20 mouse cellular contexts compared by ENCODE assay signal in the genomic region with DNA sequence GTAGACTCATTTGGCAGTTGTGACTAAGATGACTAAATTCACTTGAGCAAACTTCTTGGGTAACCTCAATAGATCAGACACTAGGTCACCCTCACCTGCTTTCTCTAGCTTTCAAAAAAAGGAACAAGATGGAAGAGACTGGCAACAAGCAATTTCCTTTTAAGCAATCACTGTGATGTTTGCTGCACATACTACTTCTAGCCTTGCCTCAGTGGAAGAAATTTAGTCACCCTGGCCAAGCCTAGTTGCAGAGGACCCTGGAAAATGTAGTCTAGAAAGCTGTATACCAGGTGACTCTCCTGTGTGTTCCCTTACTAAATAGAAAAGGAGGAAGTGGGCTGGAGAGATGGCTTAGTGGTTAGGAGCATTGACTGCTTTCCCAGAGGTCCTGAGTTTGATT. TPM values are rescaled to one million over a fixed set of nuclear protein-coding genes. Genes with fewer than 3 reads are reported as not detected.
"Had no signal": no experiment of that assay in that cellular context is flagged by ENCODE, and none has a peak within 500 bp of the region (broad histone marks: within the 10 kb centered on the region; RNA-seq: fewer than 3 reads in every experiment).

No protein-coding gene starts in this region.

- DNase-seq: liver, postnatal 0 days; lung, embryonic 14.5 days; lung, postnatal 10 days; lung, postnatal 4 days; midbrain, embryonic 14.5 days; right cerebral cortex, postnatal 14 days; thymus, adult 18-20 months; thymus, postnatal 14 days; thymus, postnatal 36 days had no signal

- H3K36me3 ChIP-seq: midbrain, embryonic 10.5 days; midbrain, embryonic 12.5 days; neural tube, embryonic 13.5 days; neural tube, embryonic 15.5 days had no signal

- H3K27me3 ChIP-seq: liver, embryonic 15.5 days; midbrain, embryonic 12.5 days; neural tube, embryonic 13.5 days; neural tube, embryonic 15.5 days; stomach, embryonic 15.5 days had no signal

- H3K4me1 ChIP-seq: midbrain, embryonic 12.5 days; neural tube, embryonic 13.5 days had no signal

- ATAC-seq: liver, postnatal 0 days; midbrain, embryonic 16.5 days had no signal

- H3K27ac ChIP-seq: midbrain, embryonic 10.5 days; midbrain, embryonic 12.5 days; neural tube, embryonic 13.5 days; neural tube, embryonic 15.5 days; stomach, embryonic 15.5 days had no signal

- H3K4me2 ChIP-seq: liver, embryonic 15.5 days; lung, embryonic 14.5 days; midbrain, embryonic 12.5 days; neural tube, embryonic 13.5 days; neural tube, embryonic 15.5 days; stomach, embryonic 15.5 days had no signal

- H3K4me3 ChIP-seq: liver, embryonic 15.5 days; midbrain, embryonic 10.5 days; midbrain, embryonic 12.5 days; myocyte; neural tube, embryonic 13.5 days; neural tube, embryonic 15.5 days; stomach, embryonic 15.5 days had no signal

- H3K9me3 ChIP-seq: liver, embryonic 15.5 days; midbrain, embryonic 10.5 days; midbrain, embryonic 12.5 days; neural tube, embryonic 13.5 days; neural tube, embryonic 15.5 days; stomach, embryonic 15.5 days had no signal

- H3K9ac ChIP-seq: liver, embryonic 15.5 days; liver, postnatal 0 days; lung, embryonic 14.5 days; midbrain, embryonic 12.5 days; neural tube, embryonic 13.5 days; neural tube, embryonic 15.5 days; stomach, embryonic 15.5 days had no signal

RNA-seq across cellular contexts. Expression of gene Elobl, which starts 39.7 kb away (rescaled TPM):
- total RNA-seq: megakaryocyte-erythroid progenitor cell, adult 5-6 weeks had no signal
- polyA plus RNA-seq: liver, embryonic 15.5 days; liver, postnatal 0 days; lung, embryonic 14.5 days; lung, embryonic 16.5 days; midbrain, embryonic 10.5 days; midbrain, embryonic 12.5 days; midbrain, embryonic 14.5 days; midbrain, embryonic 16.5 days; neural tube, embryonic 11.5 days; neural tube, embryonic 13.5 days; neural tube, embryonic 15.5 days; stomach, embryonic 15.5 days had no signal
